Mouse (Mus musculus): ENCODE measurements around the gene Wdr43. TPM values are rescaled to one million over a fixed set of nuclear protein-coding genes. Genes with fewer than 3 reads are reported as not detected.
"Not testable (repeated sequence)": the region's sequence is repeated elsewhere in the genome, so short reads cannot be mapped to it uniquely, and the experiment has no call there.

Gene Wdr43
- polyA plus RNA-seq, 1 experiment from 2014 or later: 39.7 TPM

DNA sequence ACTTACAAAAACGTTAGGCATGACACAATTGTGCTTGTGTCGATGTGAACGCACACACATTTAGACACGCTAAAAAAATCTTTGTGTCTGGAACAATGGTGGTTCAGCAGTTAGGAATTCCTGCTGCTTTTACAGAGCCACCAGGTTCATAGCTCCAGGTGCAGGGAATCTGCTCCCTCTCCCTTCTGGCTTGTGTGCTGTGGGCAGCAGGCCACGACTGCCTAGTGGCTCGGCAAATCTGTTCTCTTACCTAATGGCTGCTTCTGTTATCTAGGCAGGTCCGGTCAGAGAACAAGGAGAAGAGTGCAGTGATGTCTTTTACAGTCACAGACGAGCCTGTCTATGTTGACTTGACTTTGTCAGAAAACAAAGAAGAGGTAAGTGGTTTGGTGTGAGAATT lies 17.7 kb downstream of the Wdr43 start:
- Histone ChIP-seq H3K27ac (ENCODE audit: low read depth, low read length) (no peak overlapping the region), H3K4me3 (ENCODE audit: low read length) (no peak overlapping the region), H3K4me2 (ENCODE audit: low read length) (no peak overlapping the region), H3K9me3 (ENCODE audit: control insufficient read depth, low read length) (no peaks in the 10 kb centered on the region), H3K9ac (ENCODE audit: low read depth, low read length) (no peak overlapping the region), H3K36me3 (ENCODE audit: control insufficient read depth, insufficient read depth, low read length) (peaks cover 24% of the 10 kb centered on the region), H3K27me3 (replicated peaks; ENCODE audit: control insufficient read depth, insufficient read depth, low read length) (no peaks in the 10 kb centered on the region), H3K4me1 (ENCODE audit: control insufficient read depth, insufficient read depth, low read depth, low read length) (no peaks in the 10 kb centered on the region)
- 82% methylated on average over 8 of the region's 8 CpGs for WGBS
- ATAC-seq: no peak

DNA sequence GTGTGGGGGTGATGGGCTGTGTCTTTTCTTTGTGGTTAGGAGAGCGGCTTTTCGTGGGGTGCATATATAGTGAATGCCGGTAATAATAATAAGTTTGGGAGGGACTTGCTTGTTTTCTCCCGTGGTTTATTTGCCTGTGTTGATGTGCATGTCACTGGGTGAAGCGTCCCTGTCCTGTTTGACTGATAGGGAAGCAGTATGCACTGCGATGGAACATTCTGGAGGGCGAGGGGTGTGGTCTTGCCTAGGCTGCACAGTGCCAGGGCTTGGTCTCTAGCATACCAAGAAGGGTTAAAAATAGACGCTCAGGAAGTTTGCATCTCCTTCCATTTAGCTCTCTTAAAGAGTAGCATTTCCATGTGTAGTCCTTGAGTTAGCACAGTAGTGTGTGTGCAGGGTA lies 21.1 kb downstream of the Wdr43 start:
- Histone ChIP-seq H3K9me3 (ENCODE audit: control insufficient read depth, low read length) (no peaks in the 10 kb centered on the region), H3K4me3 (ENCODE audit: low read length) (no peak overlapping the region), H3K4me2 (ENCODE audit: low read length) (no peak overlapping the region), H3K27ac (ENCODE audit: low read depth, low read length) (no peak overlapping the region), H3K27me3 (replicated peaks; ENCODE audit: control insufficient read depth, insufficient read depth, low read length) (no peaks in the 10 kb centered on the region), H3K9ac (ENCODE audit: low read depth, low read length) (no peak overlapping the region), H3K36me3 (ENCODE audit: control insufficient read depth, insufficient read depth, low read length) (peaks cover 33% of the 10 kb centered on the region), H3K4me1 (ENCODE audit: control insufficient read depth, insufficient read depth, low read depth, low read length) (no peaks in the 10 kb centered on the region)
- ATAC-seq: no peak
- WGBS: 95% methylated on average over 8 of the region's 8 CpGs

GRCm38 (mm10) chr17:71637750-71638265 lies 22.1 kb downstream of the Wdr43 start:
- H3K9me3 ChIP-seq (ENCODE audit: control insufficient read depth, low read length): no peaks in the 10 kb centered on the region
- H3K9ac ChIP-seq (ENCODE audit: low read depth, low read length): no peak overlapping the region
- no peaks in the 10 kb centered on the region for H3K27me3 ChIP-seq (replicated peaks; ENCODE audit: control insufficient read depth, insufficient read depth, low read length)
- peaks cover 35% of the 10 kb centered on the region for H3K36me3 ChIP-seq (ENCODE audit: control insufficient read depth, insufficient read depth, low read length)
- 92% methylated on average over 4 of the region's 4 CpGs for WGBS
- H3K4me1 ChIP-seq (ENCODE audit: control insufficient read depth, insufficient read depth, low read depth, low read length): no peaks in the 10 kb centered on the region
- H3K4me2 ChIP-seq (ENCODE audit: low read length): no peak overlapping the region
- H3K4me3 ChIP-seq (ENCODE audit: low read length): no peak overlapping the region
- no peak overlapping the region for H3K27ac ChIP-seq (ENCODE audit: low read depth, low read length)
- no peak for ATAC-seq

GRCm38 (mm10) chr17:71639056-71639455 lies 23.4 kb downstream of the Wdr43 start:
- not testable (repeated sequence) for H3K27me3 ChIP-seq (replicated peaks; ENCODE audit: control insufficient read depth, insufficient read depth, low read length); H3K4me3 ChIP-seq (ENCODE audit: low read length); H3K9ac ChIP-seq (ENCODE audit: low read depth, low read length); ATAC-seq; H3K27ac ChIP-seq (ENCODE audit: low read depth, low read length); H3K9me3 ChIP-seq (ENCODE audit: control insufficient read depth, low read length); H3K4me1 ChIP-seq (ENCODE audit: control insufficient read depth, insufficient read depth, low read depth, low read length); H3K4me2 ChIP-seq (ENCODE audit: low read length)
- WGBS: 79% methylated on average over 5 of the region's 5 CpGs
- peaks cover 27% of the 10 kb centered on the region for H3K36me3 ChIP-seq (ENCODE audit: control insufficient read depth, insufficient read depth, low read length)

GRCm38 (mm10) chr17:71640421-71641085 lies 24.9 kb downstream of the Wdr43 start:
- no peak overlapping the region for H3K27ac ChIP-seq (ENCODE audit: low read depth, low read length)
- 88% methylated on average over 9 of the region's 9 CpGs for WGBS
- peaks cover 24% of the 10 kb centered on the region for H3K36me3 ChIP-seq (ENCODE audit: control insufficient read depth, insufficient read depth, low read length)
- no peak overlapping the region for H3K4me2 ChIP-seq (ENCODE audit: low read length)
- no peak for ATAC-seq
- no peaks in the 10 kb centered on the region for H3K27me3 ChIP-seq (replicated peaks; ENCODE audit: control insufficient read depth, insufficient read depth, low read length)
- no peak overlapping the region for H3K4me3 ChIP-seq (ENCODE audit: low read length)
- H3K4me1 ChIP-seq (ENCODE audit: control insufficient read depth, insufficient read depth, low read depth, low read length): no peaks in the 10 kb centered on the region
- H3K9ac ChIP-seq (ENCODE audit: low read depth, low read length): no peak overlapping the region
- H3K9me3 ChIP-seq (ENCODE audit: control insufficient read depth, low read length): no peaks in the 10 kb centered on the region

DNA sequence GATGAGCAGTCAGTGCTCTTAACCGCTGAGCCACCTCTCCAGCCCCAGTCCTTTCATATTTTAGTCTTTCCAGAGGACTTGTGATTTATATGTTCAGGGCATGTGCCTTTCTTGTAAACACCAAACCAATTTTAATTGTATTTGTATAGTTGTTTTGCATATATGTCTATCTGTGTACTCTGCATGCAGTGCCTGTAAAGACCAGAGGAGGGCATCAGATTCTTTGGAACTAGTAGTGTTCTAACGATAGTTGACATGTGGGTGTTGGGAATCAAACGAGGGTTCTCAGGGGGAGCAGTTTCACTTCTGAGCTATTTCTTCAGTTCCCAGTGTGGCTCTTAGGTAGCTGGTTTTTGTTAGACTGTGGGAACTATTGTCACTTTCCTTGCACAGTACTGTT lies 26.5 kb downstream of the Wdr43 start:
- Histone ChIP-seq H3K4me1 (ENCODE audit: control insufficient read depth, insufficient read depth, low read depth, low read length) (no peaks in the 10 kb centered on the region), H3K27me3 (replicated peaks; ENCODE audit: control insufficient read depth, insufficient read depth, low read length) (no peaks in the 10 kb centered on the region)

GRCm38 (mm10) chr17:71650011-71650410 lies 34.3 kb downstream of the Wdr43 start:
- 94% methylated on average over 9 of the region's 9 CpGs for WGBS
- ATAC-seq: no peak
- Histone ChIP-seq H3K9me3 (ENCODE audit: control insufficient read depth, low read length) (no peaks in the 10 kb centered on the region), H3K36me3 (ENCODE audit: control insufficient read depth, insufficient read depth, low read length) (peaks cover 12% of the 10 kb centered on the region; the same call in 1 of the 2 replicates), H3K27ac (ENCODE audit: low read depth, low read length) (no peak overlapping the region), H3K4me2 (ENCODE audit: low read length) (no peak overlapping the region), H3K9ac (ENCODE audit: low read depth, low read length) (no peak overlapping the region), H3K27me3 (replicated peaks; ENCODE audit: control insufficient read depth, insufficient read depth, low read length) (no peaks in the 10 kb centered on the region), H3K4me1 (ENCODE audit: control insufficient read depth, insufficient read depth, low read depth, low read length) (no peaks in the 10 kb centered on the region), H3K4me3 (ENCODE audit: low read length) (no peak overlapping the region)

More for the DNA sequence above, 26.5 kb downstream of the Wdr43 start:
- Histone ChIP-seq H3K9me3 (ENCODE audit: control insufficient read depth, low read length) (no peaks in the 10 kb centered on the region), H3K4me2 (ENCODE audit: low read length) (no peak overlapping the region), H3K36me3 (ENCODE audit: control insufficient read depth, insufficient read depth, low read length) (peaks cover 22% of the 10 kb centered on the region), H3K9ac (ENCODE audit: low read depth, low read length) (no peak overlapping the region), H3K4me3 (ENCODE audit: low read length) (no peak overlapping the region), H3K27ac (ENCODE audit: low read depth, low read length) (no peak overlapping the region)
- WGBS: 88% methylated on average over 3 of the region's 3 CpGs
- no peak for ATAC-seq

- no peak overlapping the region for H3K27ac ChIP-seq (ENCODE audit: low read depth, low read length)
- H3K36me3 ChIP-seq (ENCODE audit: control insufficient read depth, insufficient read depth, low read length): peaks cover 10% of the 10 kb centered on the region; the same call in 1 of the 2 replicates
- H3K27me3 ChIP-seq (replicated peaks; ENCODE audit: control insufficient read depth, insufficient read depth, low read length): no peaks in the 10 kb centered on the region
- no peaks in the 10 kb centered on the region for H3K4me1 ChIP-seq (ENCODE audit: control insufficient read depth, insufficient read depth, low read depth, low read length)
- H3K4me2 ChIP-seq (ENCODE audit: low read length): no peak overlapping the region
- no peak for ATAC-seq
- no peaks in the 10 kb centered on the region for H3K9me3 ChIP-seq (ENCODE audit: control insufficient read depth, low read length)
- 92% methylated on average over 2 of the region's 2 CpGs for WGBS
- no peak overlapping the region for H3K9ac ChIP-seq (ENCODE audit: low read depth, low read length)
- no peak overlapping the region for H3K4me3 ChIP-seq (ENCODE audit: low read length)
Observed at GRCm38 (mm10) chr17:71652495-71652894, 36.8 kb downstream of the Wdr43 start.

DNA sequence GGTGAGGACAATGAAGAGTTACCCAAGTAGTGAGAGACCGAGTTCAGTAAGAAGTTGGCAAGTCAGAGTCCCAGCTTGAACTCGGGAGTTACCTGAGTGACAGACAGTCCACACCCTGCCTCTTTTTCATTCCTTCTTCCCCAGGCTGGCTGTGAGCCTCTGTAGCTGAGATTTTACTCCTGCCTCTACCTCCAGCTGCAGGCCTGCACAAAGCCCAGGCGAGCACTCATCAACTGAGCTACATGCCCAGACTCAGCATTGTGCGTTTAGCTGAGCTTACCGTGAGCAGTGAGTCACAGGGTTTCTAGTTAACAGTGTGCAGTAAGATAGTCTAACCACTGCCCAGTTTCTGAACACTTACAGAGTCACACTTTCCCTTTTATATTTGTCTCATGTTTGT lies 37.2 kb downstream of the Wdr43 start:
- Histone ChIP-seq H3K4me3 (ENCODE audit: low read length) (no peak overlapping the region), H3K27ac (ENCODE audit: low read depth, low read length) (no peak overlapping the region), H3K36me3 (ENCODE audit: control insufficient read depth, insufficient read depth, low read length) (peaks cover 10% of the 10 kb centered on the region; the same call in 1 of the 2 replicates), H3K27me3 (replicated peaks; ENCODE audit: control insufficient read depth, insufficient read depth, low read length) (no peaks in the 10 kb centered on the region), H3K9ac (ENCODE audit: low read depth, low read length) (no peak overlapping the region), H3K9me3 (ENCODE audit: control insufficient read depth, low read length) (no peaks in the 10 kb centered on the region), H3K4me1 (ENCODE audit: control insufficient read depth, insufficient read depth, low read depth, low read length) (no peaks in the 10 kb centered on the region), H3K4me2 (ENCODE audit: low read length) (no peak overlapping the region)
- no peak for ATAC-seq
- WGBS: 87% methylated on average over 5 of the region's 5 CpGs

All from hindbrain, embryonic 16.5 days (tissue).